Mouse (Mus musculus): Measurements from ENCODE around the gene Esyt3. TPM values are rescaled to one million over a fixed set of nuclear protein-coding genes. Genes with fewer than 3 reads are reported as not detected.

The Esyt3 gene
- under 1 TPM; 0.29 to 0.61 TPM for total RNA-seq (2021)

DNA sequence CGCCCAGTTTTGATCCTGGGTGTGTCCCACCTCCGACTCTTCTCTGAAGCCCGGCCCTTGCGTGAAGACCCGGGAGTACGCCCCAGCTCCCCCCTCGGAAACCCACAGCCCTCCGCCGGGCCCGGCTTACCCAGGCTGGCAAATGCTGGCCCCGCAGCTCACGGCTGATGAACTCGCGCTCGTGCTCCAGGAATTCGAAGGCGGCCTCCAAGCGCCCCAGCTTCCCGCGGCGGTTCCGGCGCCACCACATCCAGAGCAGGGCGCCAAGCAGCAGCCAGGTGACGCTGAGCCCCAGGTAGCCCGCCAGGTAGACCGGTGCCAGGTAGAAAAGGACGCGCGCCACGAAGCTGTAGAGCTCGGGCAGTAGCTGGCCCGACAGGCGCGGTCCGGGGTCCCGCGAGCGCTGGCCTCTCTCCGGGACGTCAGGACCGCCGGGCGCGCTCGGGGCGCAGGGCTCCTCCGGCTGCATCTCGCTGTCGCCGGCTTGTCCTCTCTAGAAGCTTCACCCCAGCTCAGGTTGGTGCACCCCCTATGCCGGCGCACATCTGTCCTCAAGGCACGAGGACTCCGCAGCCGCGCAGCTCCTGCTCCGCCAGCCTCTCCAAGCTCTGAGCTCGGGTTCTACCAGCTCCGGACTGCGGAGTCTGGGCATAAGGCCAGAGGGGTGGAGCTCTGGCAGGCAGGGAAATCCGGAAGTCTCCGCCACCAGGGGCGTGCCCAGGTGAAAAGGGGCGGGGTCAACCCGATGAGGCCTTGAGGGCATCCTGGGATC lies at the start of gene Esyt3:
Gene Esyt3, minus strand, starts transcription at position 637 of the 772 bp plus-strand sequence.
- no peak for DNase-seq (ENCODE audit: low spot score)
- intact Hi-C loops (cut with DNase I): no loop called here

DNA sequence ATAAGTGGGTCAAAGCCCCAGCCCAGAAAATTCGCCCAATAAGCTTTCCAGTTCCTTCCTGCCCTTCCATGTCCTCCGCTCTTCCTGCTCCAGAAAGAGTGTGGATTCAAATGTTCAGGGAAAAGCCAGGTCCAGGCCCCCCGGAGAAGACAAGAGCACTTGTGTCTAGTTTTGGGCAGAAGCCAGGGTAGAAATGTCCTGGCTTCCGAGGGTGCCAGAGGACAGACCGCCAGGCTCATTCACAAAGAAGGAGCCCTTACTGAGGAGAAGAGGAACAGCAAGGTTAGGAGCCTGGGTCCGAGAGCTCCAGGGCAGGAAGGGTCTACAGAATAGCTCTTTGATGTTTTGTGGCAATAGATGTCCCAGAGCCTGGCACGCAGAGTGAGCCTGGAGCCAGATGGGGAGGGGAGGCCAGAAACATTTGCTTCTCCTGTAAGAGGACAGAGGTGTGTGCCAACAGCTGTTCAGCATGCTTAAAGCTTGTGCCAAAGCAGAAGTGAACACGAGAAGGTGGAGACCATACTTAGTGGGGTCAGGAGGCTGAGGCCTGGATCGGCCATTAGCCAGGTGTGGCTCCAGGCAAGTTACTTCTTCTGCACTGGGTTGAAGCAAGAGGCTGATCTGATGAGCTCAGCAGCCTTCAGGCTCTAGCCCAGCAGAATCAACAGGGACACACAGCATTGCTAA lies 43.1 kb upstream of the Esyt3 start:
- intact Hi-C loops (cut with DNase I): no loop called here
- DNase-seq (ENCODE audit: low spot score): no peak

DNA sequence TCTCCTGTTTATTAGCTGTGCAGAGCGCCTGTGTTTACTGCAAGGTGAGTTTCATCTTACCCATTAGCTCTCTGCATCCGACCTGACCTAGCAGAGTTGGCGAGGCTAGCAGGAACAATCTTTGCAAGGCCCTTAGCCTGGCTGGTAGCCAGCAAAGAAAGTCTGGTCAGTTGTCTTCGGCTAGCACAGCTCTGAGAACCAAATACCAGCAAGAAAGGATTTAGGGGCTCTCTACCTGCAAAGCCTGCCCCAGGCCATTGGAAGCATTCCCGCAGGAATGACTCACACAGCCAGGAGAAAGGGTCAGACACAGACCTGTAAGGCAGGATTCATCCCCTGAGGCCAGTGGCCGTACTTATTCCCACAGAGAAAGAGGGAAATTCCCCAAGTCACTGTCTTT lies 42.4 kb upstream of the Esyt3 start:
- intact Hi-C loops (cut with DNase I): no loop called here
- no peak for DNase-seq (ENCODE audit: low spot score)

DNA sequence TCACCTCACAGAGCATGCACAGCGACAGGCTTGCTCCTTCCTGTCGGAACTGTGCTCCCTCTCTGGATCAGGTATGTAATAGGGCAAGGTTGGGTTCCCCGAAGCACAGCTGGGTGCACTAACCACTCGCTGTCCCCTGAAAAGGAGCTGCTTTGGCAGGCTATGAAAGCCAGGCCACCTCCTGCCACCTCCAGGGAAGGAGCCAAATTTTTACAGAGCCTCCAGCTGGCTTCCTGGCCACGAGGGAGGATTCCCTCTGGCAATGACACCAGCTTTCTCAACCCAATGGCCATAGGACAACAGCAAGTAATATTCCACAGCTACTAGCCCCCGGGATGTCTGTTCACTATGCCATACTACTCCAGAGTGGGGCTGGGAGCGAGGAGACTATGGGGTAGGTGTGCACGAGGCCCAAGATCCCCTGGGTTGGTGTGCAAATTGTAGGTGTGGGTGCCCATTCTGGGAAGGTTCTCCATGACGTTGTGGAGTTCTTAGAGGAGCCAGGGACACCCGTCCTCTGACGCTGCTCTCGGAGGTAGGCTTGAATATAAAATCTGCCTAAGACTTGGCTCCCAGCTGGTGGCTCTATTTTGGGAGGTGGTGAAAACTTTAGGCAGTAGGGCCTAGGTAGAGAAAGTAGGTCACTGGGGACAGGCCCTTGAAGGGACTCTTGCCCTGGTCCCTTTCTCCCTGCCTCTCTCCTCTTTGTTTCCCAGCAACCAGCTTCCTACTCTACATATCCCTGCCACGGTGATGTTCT lies 38.9 kb upstream of the Esyt3 start:
- no peak for DNase-seq (ENCODE audit: low spot score)
- intact Hi-C loops (cut with DNase I): no loop called here

DNA sequence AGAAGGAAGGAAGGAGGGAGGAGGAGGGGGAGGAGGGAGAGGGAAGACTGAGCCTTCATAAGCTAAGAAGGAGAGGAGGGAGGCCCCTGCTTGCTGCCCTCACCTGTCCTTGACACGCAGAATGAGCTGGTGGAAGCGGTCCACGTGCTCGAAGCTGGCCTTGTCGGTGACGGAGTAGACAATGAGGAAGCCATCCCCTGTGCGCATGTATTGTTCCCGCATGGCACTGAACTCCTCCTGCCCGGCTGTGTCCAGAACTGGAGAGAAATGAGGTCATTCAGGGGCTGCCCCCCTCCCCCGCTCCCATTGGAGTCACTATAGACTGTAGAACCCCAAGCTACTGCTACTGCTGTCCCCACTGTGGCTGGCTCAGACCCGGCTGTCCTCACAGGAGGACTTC lies 36.0 kb upstream of the Esyt3 start:
- intact Hi-C loops (cut with DNase I): no loop called here
- DNase-seq (ENCODE audit: low spot score): no peak

DNA sequence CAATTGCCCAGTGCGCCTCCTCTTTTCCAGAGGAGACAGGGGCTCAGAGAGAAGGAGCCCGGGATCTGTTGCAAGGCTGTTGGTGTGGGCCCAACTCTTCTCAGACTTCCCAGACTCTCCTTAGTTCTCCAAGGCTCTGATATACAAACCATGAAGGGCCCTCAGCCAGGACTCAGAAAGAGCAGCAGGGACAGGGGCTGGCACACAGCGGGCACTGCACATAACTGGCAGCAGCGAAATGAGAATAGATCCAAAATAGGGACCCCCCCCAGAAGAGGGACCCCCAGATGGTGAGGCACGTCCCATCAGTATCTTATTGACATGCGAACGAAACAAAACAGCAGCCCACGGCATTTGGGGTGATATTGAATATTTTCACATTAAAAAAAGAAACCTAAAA lies 34.8 kb upstream of the Esyt3 start:
- intact Hi-C loops (cut with DNase I): no loop called here
- no peak for DNase-seq (ENCODE audit: low spot score)

DNA sequence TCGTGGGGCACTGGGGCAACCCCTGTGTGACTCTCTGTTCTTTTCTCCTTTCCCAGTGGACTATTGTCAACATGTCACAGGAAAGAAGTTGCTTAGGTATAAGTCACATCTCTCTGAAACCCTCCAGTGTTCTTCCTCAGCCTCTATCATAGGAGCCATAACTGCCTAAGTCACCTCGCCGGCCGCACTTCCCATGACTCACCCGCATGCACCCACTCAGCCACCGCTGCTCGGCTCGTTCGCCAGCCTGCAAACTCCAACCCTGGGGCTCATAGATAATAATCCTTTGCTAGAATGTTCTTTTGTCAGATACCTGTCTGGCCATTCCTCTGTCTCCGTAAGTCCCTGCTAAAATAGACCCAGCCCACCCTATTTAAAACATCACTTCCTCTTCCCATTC lies 33.2 kb upstream of the Esyt3 start:
- intact Hi-C loops (cut with DNase I): no loop called here
- DNase-seq (ENCODE audit: low spot score): no peak

DNA sequence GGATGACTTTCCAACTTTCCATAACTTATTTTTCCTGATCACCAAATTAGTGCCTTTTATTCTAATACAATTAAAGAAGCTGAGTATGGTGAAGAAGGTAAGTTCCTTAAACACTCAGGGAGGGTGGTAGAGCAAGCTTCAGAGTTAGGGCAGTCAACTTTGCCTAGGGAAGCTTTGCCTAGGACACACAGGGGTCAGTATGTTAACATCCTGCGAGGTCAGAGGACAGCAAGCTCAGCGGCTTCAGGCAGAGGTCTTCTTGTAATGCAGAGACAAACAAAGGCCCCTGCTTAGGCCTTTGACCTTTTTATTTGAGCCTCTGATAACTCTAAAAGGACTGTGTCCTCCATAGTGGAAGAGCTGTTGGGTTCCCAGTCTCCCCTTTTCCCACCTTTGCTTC lies 32.4 kb upstream of the Esyt3 start:
- DNase-seq (ENCODE audit: low spot score): no peak
- intact Hi-C loops (cut with DNase I): no loop called here

DNA sequence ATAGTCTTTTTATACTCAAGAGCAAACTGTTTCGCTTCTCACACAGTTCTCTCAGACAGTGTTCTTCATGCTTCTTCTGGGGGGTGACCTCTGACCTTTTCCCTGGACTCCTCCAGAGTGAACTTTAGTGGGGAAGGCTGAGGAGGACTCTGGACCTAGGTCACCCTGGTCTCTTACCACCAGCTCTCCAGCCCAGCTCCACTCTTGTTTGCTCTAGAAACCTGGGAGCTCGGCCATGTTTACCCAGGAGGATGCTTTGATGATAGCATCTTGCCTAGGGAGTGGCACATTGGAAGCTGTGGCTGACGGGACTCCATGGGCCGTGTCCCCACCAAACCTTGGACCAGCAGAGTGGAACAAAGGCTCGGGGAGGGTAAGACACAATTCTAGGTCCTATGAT lies 31.8 kb upstream of the Esyt3 start:
- intact Hi-C loops (cut with DNase I): no loop called here
- no peak for DNase-seq (ENCODE audit: low spot score)

DNA sequence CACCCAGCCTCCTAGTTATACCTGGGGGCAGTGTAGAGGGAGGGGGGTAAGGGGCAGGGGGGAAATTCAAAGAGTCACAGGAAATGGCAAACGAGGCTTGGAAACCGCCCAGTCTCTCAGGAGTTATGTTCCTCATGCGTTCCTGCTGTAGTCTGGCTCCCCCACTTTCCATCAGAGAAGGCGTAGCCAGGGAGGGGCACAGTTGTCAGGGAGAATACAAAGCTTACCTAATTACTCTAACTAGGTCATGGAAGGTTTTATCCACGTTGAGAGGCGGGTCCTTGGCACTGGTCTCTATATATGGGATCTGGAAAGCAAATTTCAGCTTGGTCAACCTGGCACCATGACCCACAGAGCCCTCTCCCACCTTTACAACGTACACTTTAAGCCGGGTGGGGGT lies 31.1 kb upstream of the Esyt3 start:
- DNase-seq (ENCODE audit: low spot score): no peak
- intact Hi-C loops (cut with DNase I): no loop called here

DNA sequence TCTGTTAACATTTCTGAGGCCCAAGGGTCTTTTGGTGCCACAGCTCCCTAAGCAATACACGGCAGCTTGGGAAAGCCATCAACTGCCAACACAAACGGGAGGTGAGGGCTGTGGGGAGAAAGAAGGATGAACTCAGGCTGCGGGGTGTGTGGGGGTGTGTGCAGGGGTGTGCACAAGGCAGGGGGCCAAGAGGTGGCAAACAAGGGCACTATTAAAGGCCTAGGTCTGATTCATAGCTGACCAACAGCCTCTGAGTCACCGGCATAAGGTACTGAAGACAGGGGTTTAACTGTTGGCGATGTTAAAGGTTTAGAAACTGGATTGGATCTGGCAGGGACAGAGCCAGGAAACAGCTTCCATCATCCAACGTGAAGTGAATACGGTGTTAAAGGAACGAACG lies 30.5 kb upstream of the Esyt3 start:
- intact Hi-C loops (cut with DNase I): no loop called here
- DNase-seq (ENCODE audit: low spot score): no peak

DNA sequence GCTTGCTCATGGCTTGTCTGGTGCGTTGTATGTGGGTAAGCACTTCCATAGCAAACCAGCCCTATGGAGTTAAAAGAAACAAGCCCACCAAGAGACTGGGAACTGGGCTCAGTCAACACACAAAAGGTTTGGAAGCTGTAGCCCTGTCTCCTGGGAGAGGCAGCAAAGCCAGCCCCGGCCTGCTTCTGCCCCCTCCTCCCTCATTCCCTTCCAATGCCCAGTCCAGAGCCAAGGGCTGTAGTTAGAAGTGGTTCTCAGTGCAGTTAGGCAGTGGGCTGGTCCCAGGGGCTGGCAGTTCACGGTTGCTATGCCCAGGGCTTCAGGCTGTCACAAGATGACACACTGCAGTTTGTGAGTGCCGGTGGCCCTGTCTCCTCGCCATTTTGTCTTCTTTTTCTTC lies 29.7 kb upstream of the Esyt3 start:
- no peak for DNase-seq (ENCODE audit: low spot score)
- intact Hi-C loops (cut with DNase I): no loop called here

DNA sequence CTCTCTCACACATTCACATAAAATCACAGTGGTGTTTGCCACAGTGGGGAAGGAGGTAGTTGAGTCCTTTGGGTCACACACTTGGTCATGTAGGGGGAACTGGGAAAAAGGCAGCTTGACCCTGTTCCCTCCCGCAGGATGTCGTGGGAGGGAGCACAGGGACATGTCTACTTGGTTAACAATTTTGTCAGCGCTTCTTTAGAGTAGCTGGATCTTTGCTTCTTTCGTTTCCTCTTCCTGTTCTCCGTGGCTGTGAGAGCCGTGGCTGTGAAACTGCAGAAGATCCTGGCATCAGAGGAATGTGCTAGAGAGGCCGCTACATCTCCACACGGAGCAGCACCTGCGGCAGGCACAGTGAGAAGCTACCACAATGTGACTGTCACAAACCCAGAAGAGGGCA lies 24.2 kb upstream of the Esyt3 start:
- DNase-seq (ENCODE audit: low spot score): no peak
- intact Hi-C loops (cut with DNase I): no loop called here

DNA sequence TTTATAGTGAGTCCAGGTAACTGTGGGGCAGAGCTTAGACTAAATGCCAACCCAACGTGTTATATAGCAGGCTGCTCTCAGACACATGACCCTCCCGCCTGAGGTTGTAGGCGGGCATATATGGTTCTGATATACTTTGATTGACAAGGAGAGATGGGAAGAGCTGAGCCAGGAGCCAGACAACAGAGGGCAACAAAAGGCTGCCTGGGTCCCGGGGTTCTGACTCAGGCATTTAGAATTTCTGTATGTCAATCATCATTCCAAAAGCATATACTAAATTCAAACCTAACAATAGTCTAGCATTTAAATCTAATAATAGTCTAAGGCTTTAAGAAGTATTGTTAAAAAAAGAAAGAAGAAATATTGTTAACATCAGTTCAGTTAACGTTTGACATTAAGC lies 20.8 kb upstream of the Esyt3 start:
- no peak for DNase-seq (ENCODE audit: low spot score)
- intact Hi-C loops (cut with DNase I): loop anchor here (5.0 to 10.0 kb wide), 4 partner anchors 58 to 764 kb away; partner anchors contain the start of genes Cep70, Faim and Mras

DNA sequence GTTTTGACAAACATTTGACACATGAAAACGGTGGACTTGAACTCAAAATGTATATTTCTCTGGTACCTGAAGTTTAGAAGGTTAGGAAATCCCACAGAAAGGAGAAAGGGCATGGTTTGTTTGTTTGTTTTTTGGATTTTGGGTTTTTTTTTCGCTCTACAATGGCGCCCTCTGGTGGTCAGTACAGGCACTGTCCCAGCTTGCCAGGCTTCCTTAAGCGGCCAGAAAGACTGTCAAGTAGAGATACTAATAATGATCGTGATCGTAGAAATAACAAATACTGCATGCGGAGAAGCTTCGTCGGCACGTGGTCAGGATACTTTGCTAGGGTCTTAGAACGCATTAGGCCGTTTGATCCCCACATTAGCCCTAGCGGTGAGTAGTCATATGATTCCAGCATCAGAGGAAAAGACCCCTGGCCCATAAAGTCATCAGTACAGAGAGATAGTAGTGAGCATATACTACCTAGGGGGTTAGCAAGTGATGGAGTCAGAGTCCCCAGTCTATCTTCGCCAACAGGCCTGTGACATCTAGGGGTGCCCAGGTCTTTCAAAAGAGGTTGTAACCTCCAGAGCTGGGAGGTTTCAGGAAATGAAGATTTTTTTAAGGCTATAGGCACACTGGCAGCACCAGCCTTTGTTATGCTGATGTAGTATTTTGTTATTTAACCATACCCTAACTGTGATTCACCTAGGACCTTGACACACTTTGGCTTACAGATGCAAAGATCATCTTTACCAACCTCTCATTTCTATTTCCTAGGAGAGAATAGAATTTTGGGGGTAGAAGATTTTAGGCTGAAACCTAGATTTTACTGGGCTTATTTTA lies 18.4 kb upstream of the Esyt3 start:
- DNase-seq (ENCODE audit: low spot score): no peak
- intact Hi-C loops (cut with DNase I): loop anchor here (2.0 to 10.0 kb wide), 5 partner anchors 60 to 762 kb away; partner anchors contain the start of genes Cep70, Faim and Mras

DNA sequence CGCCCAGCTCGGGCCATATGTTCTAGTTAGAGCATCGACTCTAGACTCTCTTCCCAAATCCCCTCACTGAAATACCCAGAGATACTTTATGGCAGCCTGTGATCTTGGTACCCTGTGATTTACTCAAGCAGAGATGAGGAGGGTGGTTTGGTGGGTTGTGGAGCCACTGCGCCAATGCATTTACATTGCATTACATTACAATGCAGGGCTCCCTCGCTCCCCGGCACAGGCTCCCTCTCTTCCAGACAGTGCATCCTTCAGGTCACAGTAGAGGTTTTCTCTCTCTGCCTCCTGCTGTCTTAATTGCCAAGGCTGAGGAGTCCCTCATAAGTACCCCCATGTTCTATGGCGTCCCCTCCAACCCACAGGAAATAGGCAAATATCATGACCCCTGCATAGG lies 10.1 kb upstream of the Esyt3 start:
- intact Hi-C loops (cut with DNase I): no loop called here
- DNase-seq (ENCODE audit: low spot score): no peak

DNA sequence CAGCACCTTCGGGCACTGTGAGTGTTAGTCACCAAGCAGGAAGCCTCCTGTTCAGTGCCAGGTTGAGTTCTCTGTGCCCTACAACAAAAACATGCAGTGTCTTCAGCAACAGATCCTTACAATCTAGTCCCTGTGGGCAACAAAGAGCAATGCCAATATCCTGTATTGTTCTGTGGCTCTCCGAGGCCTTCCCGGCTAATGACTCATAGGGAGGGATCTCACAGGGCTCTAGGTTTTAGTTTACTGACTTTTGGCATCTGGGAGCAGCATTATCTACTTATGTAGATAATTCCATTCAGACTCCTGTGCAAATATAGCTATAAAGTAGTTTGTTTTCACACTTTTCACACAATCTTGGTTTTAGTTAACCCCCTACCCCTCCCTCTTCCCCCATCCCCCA lies 7.5 kb upstream of the Esyt3 start:
- intact Hi-C loops (cut with DNase I): no loop called here
- no peak for DNase-seq (ENCODE audit: low spot score)

DNA sequence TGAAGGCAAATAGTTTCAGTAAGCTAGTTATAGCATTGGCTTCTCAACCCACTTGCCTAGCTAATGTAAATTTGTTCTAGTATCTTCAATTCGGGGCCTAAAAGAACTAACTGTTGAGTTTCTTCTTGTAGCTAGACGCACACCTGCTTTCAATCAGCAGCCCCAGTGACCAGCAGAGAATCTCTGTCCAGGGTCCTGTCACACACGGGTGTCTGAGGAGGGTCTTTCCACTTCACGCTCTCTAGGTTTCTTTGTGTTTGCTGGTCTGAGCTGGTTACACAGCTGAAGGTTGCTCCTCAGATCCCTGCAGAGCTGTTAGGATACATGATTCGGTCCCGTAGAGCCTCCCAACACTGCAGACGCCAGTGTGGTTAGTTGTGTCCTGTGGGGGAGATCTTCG lies 4.7 kb upstream of the Esyt3 start:
- intact Hi-C loops (cut with DNase I): no loop called here
- no peak for DNase-seq (ENCODE audit: low spot score)

DNA sequence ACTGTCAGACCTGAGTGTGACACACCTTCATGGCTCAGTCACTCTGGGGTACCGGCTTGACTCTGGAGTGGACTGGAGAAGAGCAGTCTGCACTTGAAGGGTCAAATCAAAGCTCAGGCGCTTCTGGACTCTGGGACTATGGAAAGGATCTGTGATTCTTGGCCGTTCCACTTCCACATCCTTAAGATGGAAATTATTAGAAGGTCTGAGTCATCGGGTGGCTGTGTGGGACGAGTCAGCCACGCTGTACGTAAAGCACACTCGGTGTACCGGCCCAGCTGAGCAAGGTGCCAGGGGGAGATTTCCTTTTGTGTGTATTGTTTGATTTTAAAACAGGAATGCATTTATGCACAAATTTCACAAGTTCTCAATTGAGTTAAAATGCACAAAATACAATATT lies 3.6 kb upstream of the Esyt3 start:
- no peak for DNase-seq (ENCODE audit: low spot score)
- intact Hi-C loops (cut with DNase I): no loop called here

DNA sequence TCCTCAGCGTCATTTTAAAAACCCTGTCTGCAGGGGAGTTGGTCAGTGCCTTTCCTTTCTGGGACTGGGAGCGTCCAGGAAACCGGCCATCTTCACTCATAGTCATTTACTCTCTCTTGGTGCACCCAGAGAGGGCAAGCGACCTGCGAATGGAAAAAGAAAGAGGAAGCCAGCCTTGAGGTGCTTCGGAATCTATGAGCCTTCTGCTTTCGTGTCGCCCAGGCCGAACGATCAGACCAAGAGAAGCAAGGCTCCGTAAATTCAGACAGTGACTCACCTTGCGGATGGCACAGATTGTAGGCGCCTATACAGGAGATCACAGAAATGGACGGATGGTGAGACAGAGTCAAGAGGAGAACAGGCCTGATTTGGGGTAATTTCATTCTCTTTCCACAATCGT lies 655 bp upstream of the Esyt3 start:
- no peak for DNase-seq (ENCODE audit: low spot score)
- intact Hi-C loops (cut with DNase I): no loop called here

Data from heart, postnatal 25 days (tissue).